Mouse (Mus musculus) stomach, embryonic 15.5 days (tissue): ENCODE results near the gene Trp53rka. TPM values are rescaled to one million over a fixed set of nuclear protein-coding genes. Genes with fewer than 3 reads are reported as not detected.

Source experiments
- ATAC-seq: fragments of 200-750 bp; cut with Nextera tagmentation; 2 replicates; pipeline ENCODE4 v1.8.0; 2017; ENCODE audit warnings: low read depth, moderate number of reproducible peaks, moderate TSS enrichment; ENCODE audit not compliant: insufficient read depth, low FRiP score
- H3K27ac ChIP-seq: fragments of 300-500 bp; sonication (generic); 2 replicates; pipeline ENCODE4 v1.5.1; 2015; ENCODE audit warnings: mild to moderate bottlenecking, inconsistent platforms
- H3K27me3 ChIP-seq: fragments of 300-500 bp; sonication (generic); replicated peaks from 2 replicates; pipeline ENCODE4 v1.6.1; 2015; ENCODE audit warnings: inconsistent platforms
- H3K36me3 ChIP-seq: fragments of 300-500 bp; sonication (generic); 2 replicates; pipeline ENCODE4 v1.6.1; 2015; ENCODE audit warnings: inconsistent platforms
- H3K4me1 ChIP-seq: fragments of 300-500 bp; sonication (generic); 2 replicates; pipeline ENCODE4 v1.6.1; 2015; ENCODE audit warnings: inconsistent platforms
- H3K4me2 ChIP-seq: fragments of 300-500 bp; sonication (generic); 2 replicates; pipeline ENCODE4 v1.6.1; 2015; ENCODE audit warnings: mild to moderate bottlenecking, inconsistent platforms
- H3K4me3 ChIP-seq: fragments of 300-500 bp; sonication (generic); replicated peaks from 2 replicates; pipeline ENCODE4 v1.5.1; 2015; ENCODE audit warnings: inconsistent platforms
- H3K9ac ChIP-seq: fragments of 300-500 bp; sonication (generic); 2 replicates; pipeline ENCODE4 v1.6.1; 2015; ENCODE audit warnings: inconsistent platforms
- H3K9me3 ChIP-seq: fragments of 300-500 bp; sonication (generic); 2 replicates; pipeline ENCODE4 v1.6.1; 2016; ENCODE audit warnings: inconsistent platforms
- WGBS: fragments of 180-500 bp; shearing (Covaris S2); methylation state at CpG from one replicate; pipeline ENCODE4 v1.1.7; 2015; 5-methylcytosine and 5-hydroxymethylcytosine counted together
- polyA plus RNA-seq: library from polyadenylated mRNA; unstranded; fragments of >200 nt; fragmentation: Nextera tagmentation; extraction: Ambion mirVana; gene quantifications from 2 replicates; pipeline ENCODE4 v1.2.1, GENCODE M21; 2015

The Trp53rka gene
- polyA plus RNA-seq, 1 experiment from 2014 or later: 32.8 TPM

DNA sequence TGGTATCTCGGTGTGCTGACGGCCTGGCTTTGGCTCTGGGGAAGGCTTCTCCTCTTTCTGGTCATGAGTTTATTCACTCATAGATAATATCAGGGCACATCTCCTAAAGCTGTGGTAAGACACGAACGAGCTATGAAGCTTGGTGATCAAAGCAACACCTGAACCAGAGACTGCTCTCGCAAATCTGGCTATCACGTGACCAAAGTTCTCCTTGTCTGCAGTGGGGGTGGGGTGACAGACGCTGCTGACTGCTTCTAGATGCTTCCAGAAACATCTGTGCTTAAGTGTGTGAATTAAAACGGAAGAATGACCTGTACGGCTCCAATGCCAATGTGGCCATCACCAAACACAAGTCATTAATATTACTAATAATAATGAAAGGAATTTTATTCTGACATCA is 16.6 kb upstream of the Trp53rka start:
- no peak for ATAC-seq
- H3K4me3 ChIP-seq: no peak overlapping the region
- H3K4me1 ChIP-seq: peaks cover 16% of the 10 kb centered on the region; the same call in 1 of the 2 replicates
- H3K27me3 ChIP-seq: no peaks in the 10 kb centered on the region
- H3K27ac ChIP-seq: no peak overlapping the region
- no peak overlapping the region for H3K9ac ChIP-seq
- H3K4me2 ChIP-seq: no peak overlapping the region
- WGBS: 58% methylated on average over 9 of the region's 9 CpGs
- no peaks in the 10 kb centered on the region for H3K36me3 ChIP-seq
- H3K9me3 ChIP-seq: no peaks in the 10 kb centered on the region

DNA sequence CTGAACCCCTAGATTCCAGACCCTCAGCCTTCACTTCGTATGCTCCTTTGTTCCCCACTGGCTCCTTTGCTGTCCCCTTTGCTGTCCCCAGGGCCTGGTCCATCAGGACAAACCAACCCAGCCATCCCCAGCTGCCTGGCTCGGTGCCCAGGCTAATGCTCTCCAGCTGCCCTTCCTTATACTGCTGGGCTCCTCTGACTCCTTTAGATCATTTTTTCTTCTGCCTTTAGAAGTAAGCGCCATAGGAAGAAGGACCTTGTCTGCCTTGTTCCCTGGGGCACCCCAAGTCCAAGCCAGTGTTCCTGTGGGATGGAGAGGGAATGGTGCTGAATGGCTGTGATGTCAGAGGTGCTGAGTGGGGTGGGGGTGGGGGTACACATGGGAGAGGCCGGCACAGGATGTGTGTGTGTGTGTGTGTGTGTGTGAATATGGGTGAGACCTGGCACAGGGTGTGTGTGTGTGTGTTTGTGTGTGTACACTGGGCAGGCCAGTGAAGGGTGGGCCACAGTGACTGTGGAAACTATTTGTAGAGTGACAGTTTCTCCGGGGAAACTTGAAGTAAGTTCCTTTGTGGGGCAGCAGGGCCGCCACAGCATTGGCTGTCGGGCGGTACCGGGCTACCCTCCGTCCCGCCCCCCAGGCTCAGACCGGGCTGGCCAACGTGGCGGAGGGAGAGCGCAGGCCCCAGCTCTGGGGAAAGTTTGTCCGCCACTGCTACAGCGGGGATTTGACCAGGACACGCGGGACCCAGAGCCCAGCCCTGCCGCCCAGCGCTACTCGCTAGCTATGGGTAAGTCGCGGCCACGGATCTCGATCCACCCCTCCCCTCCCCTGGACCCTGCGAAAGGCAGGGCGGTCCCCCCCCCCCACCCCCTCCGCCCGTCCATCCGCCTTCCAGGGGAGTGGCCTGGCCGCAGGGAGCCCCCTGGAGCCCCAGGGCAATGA is 10.4 kb upstream of the Trp53rka start, which contains the start of gene Slc2a10:
Gene Slc2a10, plus strand, starts transcription at position 529 of the 945 bp plus-strand sequence.
- Histone ChIP-seq H3K9me3 (no peaks in the 10 kb centered on the region), H3K27ac (peak within 1 kb of the TSS; percentile 63; the same call in 1 of the 2 replicates)
- 6% methylated on average over 26 of the region's 32 CpGs for WGBS

DNA sequence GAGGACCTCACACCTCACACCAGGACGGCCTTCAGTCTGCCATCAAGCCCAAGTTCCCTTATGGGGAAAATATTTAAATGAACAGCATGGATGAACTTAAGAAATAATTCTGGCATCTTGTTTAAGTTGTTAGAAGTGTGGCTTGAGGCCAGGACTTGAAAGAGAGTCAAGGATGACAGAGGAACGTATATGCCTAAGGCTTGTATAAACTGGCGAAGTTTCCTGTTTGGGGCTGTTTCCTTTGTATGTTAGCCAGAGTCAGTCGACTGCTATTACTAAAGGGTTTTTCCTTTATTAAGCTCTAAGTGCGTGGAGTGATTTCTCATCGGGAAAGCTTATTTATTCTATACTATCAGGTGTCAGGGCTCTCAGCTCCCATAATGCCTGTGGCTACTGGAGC is 5.7 kb upstream of the Trp53rka start:
- Histone ChIP-seq H3K36me3 (no peaks in the 10 kb centered on the region), H3K9ac (no peak overlapping the region), H3K4me2 (no peak overlapping the region), H3K4me3 (no peak overlapping the region), H3K27ac (no peak overlapping the region), H3K4me1 (peaks cover 16% of the 10 kb centered on the region), H3K9me3 (no peaks in the 10 kb centered on the region), H3K27me3 (no peaks in the 10 kb centered on the region)
- WGBS: 31% methylated on average over 6 of the region's 6 CpGs
- no peak for ATAC-seq

More for the DNA sequence above, 10.4 kb upstream of the Trp53rka start, which contains the start of gene Slc2a10:
- ATAC-seq: peak; percentile 77
- H3K9ac ChIP-seq: peak within 1 kb of the TSS; percentile 52; the same call in 1 of the 2 replicates
- peak within 1 kb of the TSS; percentile 49 for H3K4me3 ChIP-seq
- H3K36me3 ChIP-seq: no peaks in the 10 kb centered on the region
- peaks cover 26% of the 10 kb centered on the region for H3K4me1 ChIP-seq
- peak within 1 kb of the TSS; percentile 74 for H3K4me2 ChIP-seq
- H3K27me3 ChIP-seq: no peaks in the 10 kb centered on the region

DNA sequence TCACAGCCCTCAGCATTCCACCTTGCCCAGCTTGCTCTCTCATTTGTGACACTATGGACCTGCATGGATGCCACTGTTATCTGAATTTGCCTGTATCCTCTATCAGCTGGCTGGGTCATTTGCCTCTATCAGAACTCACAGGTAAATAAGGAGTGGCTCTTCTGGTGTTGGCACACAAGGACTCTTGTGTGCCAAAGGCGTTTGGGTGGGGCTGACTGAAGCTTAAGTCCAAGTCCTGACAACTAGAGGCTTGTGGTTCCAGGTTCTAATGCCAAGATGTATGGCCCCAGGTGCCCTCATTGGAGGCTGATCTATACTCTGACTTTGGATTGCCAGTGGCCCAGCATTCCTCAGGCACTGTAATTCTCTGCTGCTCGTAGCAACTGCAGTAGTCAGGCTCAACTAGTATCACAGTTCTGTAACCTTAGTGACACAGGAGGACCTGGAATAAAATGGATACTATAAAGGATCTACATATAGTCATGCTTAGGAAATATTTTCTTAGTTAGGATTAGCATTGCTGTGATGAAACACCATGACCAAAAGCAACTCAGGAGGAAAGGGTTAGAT is 4.7 kb upstream of the Trp53rka start:
- Histone ChIP-seq H3K4me1 (peaks cover 10% of the 10 kb centered on the region; the same call in 1 of the 2 replicates), H3K27me3 (no peaks in the 10 kb centered on the region), H3K9ac (no peak overlapping the region), H3K4me2 (no peak overlapping the region), H3K36me3 (no peaks in the 10 kb centered on the region), H3K27ac (no peak overlapping the region), H3K4me3 (no peak overlapping the region), H3K9me3 (no peaks in the 10 kb centered on the region)
- 64% methylated on average over 2 of the region's 2 CpGs for WGBS
- ATAC-seq: no peak

DNA sequence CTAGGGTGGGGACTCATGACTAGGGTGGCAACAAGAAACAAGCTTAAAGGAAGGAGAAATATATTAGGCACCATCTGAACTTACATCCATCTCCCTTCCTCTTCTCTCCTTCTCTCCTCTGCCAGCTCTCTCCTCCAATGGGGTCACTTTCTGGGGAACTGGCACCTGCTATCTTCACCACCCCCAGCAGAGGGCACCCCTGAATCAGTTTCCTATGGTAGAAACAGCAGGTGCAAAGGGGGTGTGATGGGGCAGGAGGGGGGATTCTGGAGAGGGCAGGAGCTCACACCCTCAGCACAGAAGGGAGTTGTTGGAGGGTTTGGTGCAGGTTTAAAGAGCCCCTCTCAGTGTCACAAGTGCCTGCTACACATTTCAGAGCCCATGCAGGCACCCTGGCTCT is 3.1 kb upstream of the Trp53rka start:
- Histone ChIP-seq H3K4me3 (no peak overlapping the region), H3K4me2 (no peak overlapping the region), H3K9ac (no peak overlapping the region), H3K36me3 (no peaks in the 10 kb centered on the region), H3K9me3 (no peaks in the 10 kb centered on the region), H3K27me3 (no peaks in the 10 kb centered on the region), H3K4me1 (peaks cover 12% of the 10 kb centered on the region; the same call in 1 of the 2 replicates), H3K27ac (no peak overlapping the region)
- no peak for ATAC-seq

DNA sequence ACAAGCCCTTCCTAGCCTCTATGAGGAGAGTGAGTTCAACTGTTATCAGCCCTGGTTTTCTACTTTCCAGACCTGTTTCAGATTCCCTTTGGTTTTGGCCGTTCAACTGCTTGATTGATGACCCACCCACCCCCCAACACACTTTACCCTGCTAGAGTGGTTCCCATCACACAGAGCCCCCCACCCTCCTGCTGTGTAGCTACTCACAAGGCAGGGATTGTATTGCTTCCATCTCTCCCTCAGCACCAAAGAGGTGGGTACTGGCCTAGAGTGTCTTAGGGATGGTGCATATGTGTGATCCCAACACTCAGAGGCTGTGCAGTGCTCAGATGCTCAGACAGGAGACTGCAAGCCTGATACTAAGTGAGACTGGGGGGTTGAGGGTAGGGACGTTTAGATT is 1.4 kb upstream of the Trp53rka start:
- Histone ChIP-seq H3K36me3 (peaks cover 8% of the 10 kb centered on the region; the same call in 1 of the 2 replicates), H3K4me3 (no peak overlapping the region), H3K4me1 (peaks cover 9% of the 10 kb centered on the region; the same call in 1 of the 2 replicates), H3K9ac (no peak overlapping the region), H3K4me2 (no peak overlapping the region), H3K9me3 (no peaks in the 10 kb centered on the region), H3K27me3 (no peaks in the 10 kb centered on the region), H3K27ac (no peak overlapping the region)
- 31% methylated on average over 2 of the region's 2 CpGs for WGBS
- ATAC-seq: no peak

DNA sequence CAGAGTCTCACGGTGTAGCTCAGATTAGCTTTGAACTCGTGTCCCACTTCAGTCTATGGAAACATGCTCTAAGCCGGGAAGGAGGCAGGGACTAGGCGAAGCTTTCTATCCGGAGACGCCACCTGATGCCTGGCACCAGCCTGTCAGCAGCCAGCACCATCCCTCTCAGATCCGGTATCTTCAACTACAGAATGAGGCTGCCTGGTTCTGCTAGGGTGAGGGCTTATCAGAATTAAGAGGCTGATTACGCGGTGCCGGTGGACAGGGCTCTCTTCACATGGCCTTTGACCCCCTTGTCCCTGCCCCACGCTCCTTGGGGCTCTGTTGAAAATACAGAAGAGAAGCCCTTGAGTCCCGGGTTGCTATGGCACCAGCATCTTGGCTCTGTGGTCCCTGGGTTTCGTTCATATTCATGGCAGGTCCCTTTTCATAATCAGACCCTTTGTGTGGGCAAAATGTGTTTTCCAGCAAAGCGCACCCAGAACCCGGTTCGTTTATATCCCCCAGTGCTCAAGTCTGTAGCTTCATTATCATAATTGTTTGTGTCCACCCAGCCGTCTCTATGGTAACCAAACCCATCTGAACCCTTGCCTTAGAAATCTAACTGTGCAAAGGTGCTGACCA is 575 bp upstream of the Trp53rka start:
- Histone ChIP-seq H3K9ac (peak overlapping the region; percentile 22; the same call in 1 of the 2 replicates), H3K27me3 (no peaks in the 10 kb centered on the region), H3K36me3 (peaks cover 16% of the 10 kb centered on the region), H3K4me3 (peak overlapping the region; percentile 79), H3K4me1 (peaks cover 9% of the 10 kb centered on the region; the same call in 1 of the 2 replicates), H3K4me2 (peak overlapping the region; percentile 83), H3K9me3 (no peaks in the 10 kb centered on the region), H3K27ac (no peak overlapping the region; the same call in 1 of the 2 replicates)
- 0 out of 2 replicates have a peak, but pooled peaks have one; percentile 14 for ATAC-seq
- WGBS: 22% methylated on average over 17 of the region's 17 CpGs

DNA sequence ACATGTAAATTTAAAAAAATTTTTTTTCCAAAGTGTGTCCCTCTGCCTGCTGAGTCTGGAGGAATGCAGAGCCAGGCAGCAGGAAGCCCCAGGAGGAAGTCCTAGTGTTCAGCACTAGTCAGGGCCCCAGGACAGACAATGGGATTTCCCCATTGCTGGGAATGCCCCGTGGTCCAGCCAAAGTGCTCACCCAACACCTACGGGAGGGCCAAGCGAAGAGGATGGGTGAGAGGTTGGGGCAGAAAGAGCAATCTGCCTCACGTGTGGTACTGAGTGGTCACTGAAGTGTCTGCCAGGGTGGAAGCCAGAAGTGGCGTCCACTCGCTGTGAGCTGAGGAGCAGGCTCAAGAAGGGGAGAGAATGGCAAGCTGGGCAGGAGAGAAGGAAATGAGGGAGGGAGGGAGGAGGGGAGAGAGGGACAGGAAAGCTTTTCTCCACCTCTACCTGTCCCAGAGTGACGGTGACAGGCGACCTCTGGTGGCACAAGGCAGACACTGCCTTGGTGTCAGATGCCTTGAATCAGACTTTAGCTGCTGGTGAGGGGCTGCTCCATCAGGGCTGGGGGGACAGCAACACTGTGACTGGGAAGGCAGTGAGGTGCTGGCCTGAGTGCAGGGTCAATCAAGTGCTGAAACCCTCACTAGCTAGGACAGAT is 6.1 kb downstream of the Trp53rka start:
- Histone ChIP-seq H3K27me3 (no peaks in the 10 kb centered on the region), H3K9me3 (no peaks in the 10 kb centered on the region), H3K4me1 (0 out of 2 replicates have a peak, but pooled peaks cover 1% of the 10 kb centered on the region), H3K9ac (no peak overlapping the region), H3K27ac (no peak overlapping the region), H3K4me2 (no peak overlapping the region), H3K36me3 (peaks cover 21% of the 10 kb centered on the region), H3K4me3 (no peak overlapping the region)
- WGBS: 22% methylated on average over 8 of the region's 8 CpGs
- 0 out of 2 replicates have a peak, but pooled peaks have one; percentile 13 for ATAC-seq

DNA sequence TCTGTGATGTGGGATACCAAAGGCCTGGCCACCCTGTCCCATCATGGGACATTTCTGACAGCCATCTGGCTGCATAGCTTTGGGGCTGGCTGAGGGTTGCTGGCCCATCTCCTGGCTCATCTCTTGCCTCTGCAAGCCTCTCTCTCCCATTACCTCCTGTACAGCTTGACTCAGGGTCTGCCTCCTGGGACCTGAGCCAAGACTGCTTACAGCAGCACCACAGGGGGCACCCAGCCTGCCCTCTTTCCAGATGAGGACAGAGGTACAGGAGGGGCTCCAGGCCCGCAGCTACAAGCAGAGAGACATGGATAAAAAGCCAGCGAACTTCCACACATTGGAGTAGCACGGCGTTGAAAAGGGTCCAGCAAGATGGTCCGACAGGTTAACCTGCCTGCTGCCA is 6.7 kb downstream of the Trp53rka start:
- Histone ChIP-seq H3K4me1 (no peaks in the 10 kb centered on the region), H3K9me3 (no peaks in the 10 kb centered on the region), H3K4me2 (no peak overlapping the region), H3K4me3 (no peak overlapping the region), H3K9ac (no peak overlapping the region), H3K27me3 (no peaks in the 10 kb centered on the region), H3K36me3 (peaks cover 21% of the 10 kb centered on the region), H3K27ac (no peak overlapping the region)
- WGBS: 76% methylated on average over 5 of the region's 5 CpGs
- ATAC-seq: no peak

DNA sequence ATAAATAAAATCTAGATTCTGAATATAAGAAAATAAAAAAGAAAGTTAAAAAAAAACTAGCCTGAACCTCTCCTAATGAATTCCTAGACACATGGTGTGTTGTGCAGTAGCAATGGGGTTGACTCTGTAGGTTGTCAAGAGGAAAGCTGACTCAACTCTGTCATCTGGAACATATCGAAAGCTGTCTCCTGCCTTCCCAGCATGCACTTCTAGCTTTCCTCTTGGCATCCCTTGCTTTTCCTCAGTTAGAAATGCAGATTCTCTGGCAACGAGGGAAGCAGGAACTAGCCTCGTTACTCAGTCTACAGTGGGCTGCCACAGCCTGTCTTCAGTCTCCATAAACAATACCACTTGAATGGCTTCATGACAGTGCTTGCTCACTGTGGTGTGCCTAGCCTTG is 7.3 kb downstream of the Trp53rka start:
- H3K9ac ChIP-seq: no peak overlapping the region
- no peaks in the 10 kb centered on the region for H3K4me1 ChIP-seq
- H3K4me2 ChIP-seq: no peak overlapping the region
- H3K27ac ChIP-seq: no peak overlapping the region
- H3K36me3 ChIP-seq: peaks cover 21% of the 10 kb centered on the region
- H3K27me3 ChIP-seq: no peaks in the 10 kb centered on the region
- H3K9me3 ChIP-seq: no peaks in the 10 kb centered on the region
- no peak for ATAC-seq
- 67% methylated on average over 3 of the region's 3 CpGs for WGBS
- no peak overlapping the region for H3K4me3 ChIP-seq

DNA sequence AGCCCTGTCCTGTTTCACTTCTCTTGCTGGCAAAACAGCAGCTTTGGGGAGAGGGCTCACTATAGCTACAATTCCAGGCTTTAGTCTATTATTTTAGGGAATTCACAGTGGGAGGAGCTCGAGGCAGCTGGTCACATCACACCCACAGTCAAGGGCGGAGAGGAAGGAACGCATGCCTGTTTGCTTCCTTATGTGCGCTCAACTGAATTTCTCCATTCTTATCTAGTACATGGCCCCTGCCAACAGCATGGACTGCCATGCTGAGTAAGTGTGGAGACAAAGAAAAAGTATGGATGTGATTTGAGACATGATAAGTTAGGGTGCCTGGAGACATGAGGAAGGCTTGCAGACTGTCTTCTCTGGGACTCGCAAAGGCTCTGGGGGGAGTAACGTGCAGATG is 9.0 kb downstream of the Trp53rka start:
- WGBS: 47% methylated on average over 6 of the region's 6 CpGs
- H3K27ac ChIP-seq: no peak overlapping the region
- H3K27me3 ChIP-seq: no peaks in the 10 kb centered on the region
- no peak overlapping the region for H3K4me2 ChIP-seq
- no peaks in the 10 kb centered on the region for H3K9me3 ChIP-seq
- no peak for ATAC-seq
- peaks cover 10% of the 10 kb centered on the region for H3K36me3 ChIP-seq
- no peak overlapping the region for H3K4me3 ChIP-seq
- H3K9ac ChIP-seq: no peak overlapping the region
- H3K4me1 ChIP-seq: no peaks in the 10 kb centered on the region
